Mouse (Mus musculus): Measurements from ENCODE around the gene Ccdc141. TPM values are rescaled to one million over a fixed set of nuclear protein-coding genes. Genes with fewer than 3 reads are reported as not detected.

Ccdc141 gene
- polyA plus RNA-seq, 1 experiment from 2014 or later = 6.5 TPM

DNA sequence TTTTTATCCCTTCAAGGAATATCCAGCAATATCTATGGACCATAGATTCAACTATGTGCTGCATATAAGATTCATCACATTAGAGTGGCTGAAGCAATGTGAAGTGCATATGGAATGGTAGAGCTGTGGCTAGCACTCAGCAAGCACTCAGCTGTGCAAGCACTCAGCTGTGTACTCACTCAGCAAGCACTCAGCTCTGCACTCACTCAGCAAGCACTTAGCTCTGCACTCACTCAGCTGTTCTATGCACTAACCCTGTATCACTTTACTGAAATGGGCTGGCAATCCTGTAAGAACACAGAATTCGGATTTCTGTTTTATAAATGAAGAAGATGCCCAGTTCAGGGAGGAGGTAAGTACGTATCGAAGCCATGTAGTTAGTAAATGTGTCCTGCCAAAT lies 89.8 kb downstream of the Ccdc141 start:
- H3K27me3 ChIP-seq (replicated peaks; ENCODE audit: low read depth, poor library complexity, severe bottlenecking) = no peaks in the 10 kb centered on the region
- no peak for DNase-seq (ENCODE audit: low spot score)
- no peaks in the 10 kb centered on the region for H3K4me1 ChIP-seq
- no peaks in the 10 kb centered on the region for H3K9me3 ChIP-seq
- H3K36me3 ChIP-seq (replicated peaks) = no peaks in the 10 kb centered on the region
- WGBS = 87% methylated on average over 3 of the region's 3 CpGs
- H3K4me3 ChIP-seq = no peak overlapping the region
- no peak overlapping the region for H3K27ac ChIP-seq (replicated peaks)

DNA sequence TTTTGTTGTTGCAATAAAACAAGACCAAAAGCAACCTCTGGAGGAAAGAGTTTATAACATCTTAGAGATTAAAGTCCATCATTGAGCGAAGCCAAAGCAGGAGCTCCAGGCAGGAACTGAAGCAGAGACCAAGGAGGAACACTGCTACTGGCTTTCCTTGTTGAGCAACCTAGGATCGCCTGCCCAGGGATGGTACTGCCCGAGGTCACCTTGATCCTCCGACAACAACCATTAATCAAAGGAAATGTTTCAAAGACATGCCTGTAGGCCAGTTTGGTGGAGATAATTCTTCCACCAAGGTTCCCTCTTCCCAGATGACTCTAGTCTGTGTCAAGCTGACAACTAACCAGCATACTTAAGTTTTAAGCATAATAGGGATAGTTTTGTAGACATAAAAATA lies 91.7 kb downstream of the Ccdc141 start:
- no peak for DNase-seq (ENCODE audit: low spot score)
- WGBS = 94% methylated on average over 4 of the region's 4 CpGs
- H3K36me3 ChIP-seq (replicated peaks) = no peaks in the 10 kb centered on the region

GRCm38 (mm10) chr2:77074373-77074772 lies 96.1 kb downstream of the Ccdc141 start:
- Histone ChIP-seq H3K27ac (replicated peaks) (no peak overlapping the region), H3K4me3 (no peak overlapping the region), H3K4me1 (peaks cover 7% of the 10 kb centered on the region; the same call in 1 of the 2 replicates), H3K36me3 (replicated peaks) (no peaks in the 10 kb centered on the region), H3K9me3 (no peaks in the 10 kb centered on the region), H3K27me3 (replicated peaks; ENCODE audit: low read depth, poor library complexity, severe bottlenecking) (no peaks in the 10 kb centered on the region)
- 51% methylated on average over 6 of the region's 6 CpGs for whole genome bisulfite sequencing
- no peak for DNase-seq (ENCODE audit: low spot score)

More for the DNA sequence above, 91.7 kb downstream of the Ccdc141 start:
- Histone ChIP-seq H3K4me1 (peaks cover 7% of the 10 kb centered on the region; the same call in 1 of the 2 replicates), H3K4me3 (no peak overlapping the region), H3K9me3 (no peaks in the 10 kb centered on the region), H3K27me3 (replicated peaks; ENCODE audit: low read depth, poor library complexity, severe bottlenecking) (no peaks in the 10 kb centered on the region), H3K27ac (replicated peaks) (no peak overlapping the region)

GRCm38 (mm10) chr2:77073930-77074329 lies 96.5 kb downstream of the Ccdc141 start:
- no peak for DNase-seq (ENCODE audit: low spot score)
- WGBS = 77% methylated on average over 5 of the region's 5 CpGs

GRCm38 (mm10) chr2:77065294-77065693 lies 105.1 kb downstream of the Ccdc141 start:
- no peak overlapping the region for H3K27ac ChIP-seq (replicated peaks)
- DNase-seq (ENCODE audit: low spot score) = no peak

More at GRCm38 (mm10) chr2:77073930-77074329, 96.5 kb downstream of the Ccdc141 start:
- H3K27me3 ChIP-seq (replicated peaks; ENCODE audit: low read depth, poor library complexity, severe bottlenecking) = no peaks in the 10 kb centered on the region
- H3K4me3 ChIP-seq = no peak overlapping the region
- no peak overlapping the region for H3K27ac ChIP-seq (replicated peaks)
- H3K9me3 ChIP-seq = no peaks in the 10 kb centered on the region
- peaks cover 7% of the 10 kb centered on the region; the same call in 1 of the 2 replicates for H3K4me1 ChIP-seq
- no peaks in the 10 kb centered on the region for H3K36me3 ChIP-seq (replicated peaks)

GRCm38 (mm10) chr2:77061871-77062270 lies 108.6 kb downstream of the Ccdc141 start:
- H3K36me3 ChIP-seq (replicated peaks) = no peaks in the 10 kb centered on the region
- DNase-seq (ENCODE audit: low spot score) = no peak
- H3K27me3 ChIP-seq (replicated peaks; ENCODE audit: low read depth, poor library complexity, severe bottlenecking) = no peaks in the 10 kb centered on the region
- no peak overlapping the region for H3K27ac ChIP-seq (replicated peaks)
- no peaks in the 10 kb centered on the region for H3K9me3 ChIP-seq
- WGBS = 51% methylated on average over 3 of the region's 3 CpGs
- H3K4me1 ChIP-seq = peaks cover 14% of the 10 kb centered on the region
- H3K4me3 ChIP-seq = no peak overlapping the region

More at GRCm38 (mm10) chr2:77065294-77065693, 105.1 kb downstream of the Ccdc141 start:
- no peaks in the 10 kb centered on the region for H3K9me3 ChIP-seq
- peaks cover 7% of the 10 kb centered on the region for H3K4me1 ChIP-seq
- H3K36me3 ChIP-seq (replicated peaks) = no peaks in the 10 kb centered on the region
- WGBS = 42% methylated on average over 6 of the region's 6 CpGs
- H3K27me3 ChIP-seq (replicated peaks; ENCODE audit: low read depth, poor library complexity, severe bottlenecking) = no peaks in the 10 kb centered on the region
- no peak overlapping the region for H3K4me3 ChIP-seq

- DNase-seq (ENCODE audit: low spot score) = no peak
- no peak overlapping the region for H3K27ac ChIP-seq (replicated peaks)
- H3K9me3 ChIP-seq = no peaks in the 10 kb centered on the region
- H3K27me3 ChIP-seq (replicated peaks; ENCODE audit: low read depth, poor library complexity, severe bottlenecking) = no peaks in the 10 kb centered on the region
- H3K4me3 ChIP-seq = no peak overlapping the region
- no peaks in the 10 kb centered on the region for H3K36me3 ChIP-seq (replicated peaks)
- WGBS = 39% methylated on average over 8 of the region's 8 CpGs
- H3K4me1 ChIP-seq = 0 out of 2 replicates have a peak, but pooled peaks cover 7% of the 10 kb centered on the region
Observed at GRCm38 (mm10) chr2:77059596-77059995, 110.8 kb downstream of the Ccdc141 start.

DNA sequence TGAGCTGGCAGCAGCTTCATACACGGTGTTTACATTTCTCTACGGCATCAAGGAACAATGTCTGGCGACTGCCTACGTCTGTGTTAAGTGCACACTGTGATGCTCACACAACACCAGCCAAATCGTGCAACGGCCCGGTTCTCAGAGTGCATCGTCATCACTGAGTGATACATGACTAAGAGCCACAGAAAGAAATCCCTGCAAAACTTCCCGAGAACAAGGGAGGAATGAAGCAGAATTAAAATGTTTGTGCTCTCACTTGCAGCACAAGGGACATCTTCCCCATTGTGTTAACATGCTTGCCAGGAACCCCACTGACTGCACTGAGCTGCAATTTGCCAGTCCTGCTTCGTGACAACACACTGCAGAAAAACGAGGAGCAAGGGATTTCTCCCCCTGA lies 114.1 kb downstream of the Ccdc141 start:
- Histone ChIP-seq H3K27ac (replicated peaks) (no peak overlapping the region), H3K4me1 (0 out of 2 replicates have a peak, but pooled peaks cover 7% of the 10 kb centered on the region), H3K36me3 (replicated peaks) (no peaks in the 10 kb centered on the region), H3K27me3 (replicated peaks; ENCODE audit: low read depth, poor library complexity, severe bottlenecking) (no peaks in the 10 kb centered on the region), H3K9me3 (no peaks in the 10 kb centered on the region), H3K4me3 (no peak overlapping the region)
- WGBS = 60% methylated on average over 11 of the region's 11 CpGs
- no peak for DNase-seq (ENCODE audit: low spot score)

DNA sequence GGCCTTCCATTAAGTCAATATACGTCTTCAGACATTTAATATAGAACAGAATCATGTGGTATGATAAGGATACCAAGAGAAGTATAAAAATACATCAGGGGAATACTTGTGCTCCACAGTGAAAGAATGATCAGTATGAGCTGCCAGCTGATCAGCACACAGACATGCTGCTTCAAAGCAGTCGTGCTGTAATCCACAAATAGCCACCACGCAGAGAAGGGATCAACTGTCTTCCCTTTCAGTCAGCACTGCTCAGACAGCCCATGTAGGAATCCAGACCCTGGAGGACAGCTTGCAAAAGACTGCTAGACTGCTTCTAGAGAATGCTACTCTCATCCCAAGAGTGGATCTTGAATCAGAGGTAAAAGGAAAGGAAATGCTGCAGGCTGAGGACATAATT lies 127.5 kb downstream of the Ccdc141 start:
- Histone ChIP-seq H3K4me1 (no peaks in the 10 kb centered on the region), H3K36me3 (replicated peaks) (no peaks in the 10 kb centered on the region), H3K4me3 (no peak overlapping the region), H3K27me3 (replicated peaks; ENCODE audit: low read depth, poor library complexity, severe bottlenecking) (no peaks in the 10 kb centered on the region), H3K27ac (replicated peaks) (no peak overlapping the region), H3K9me3 (no peaks in the 10 kb centered on the region)
- 74% methylated on average over 3 of the region's 3 CpGs for WGBS
- DNase-seq (ENCODE audit: low spot score) = no peak

DNA sequence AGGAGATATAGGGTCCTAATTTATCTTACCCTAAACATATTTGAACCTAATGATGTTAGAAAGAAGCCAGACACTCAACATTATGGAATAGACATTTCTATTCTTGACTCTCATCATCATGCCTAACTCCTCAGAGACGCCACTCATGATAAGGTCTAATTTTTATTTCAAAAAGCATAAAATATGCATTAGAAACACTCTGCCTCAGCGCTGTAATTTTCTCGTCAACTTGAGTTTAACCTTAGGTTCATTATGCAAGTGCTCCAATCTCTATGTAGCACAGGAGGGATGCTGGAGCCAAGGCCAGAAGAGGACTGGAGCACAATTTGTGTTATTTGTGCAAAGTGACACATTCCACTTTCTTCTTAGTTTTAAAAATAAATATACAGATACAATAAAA lies 130.8 kb downstream of the Ccdc141 start:
- Histone ChIP-seq H3K27me3 (replicated peaks; ENCODE audit: low read depth, poor library complexity, severe bottlenecking) (no peaks in the 10 kb centered on the region), H3K4me3 (no peak overlapping the region), H3K4me1 (no peaks in the 10 kb centered on the region), H3K36me3 (replicated peaks) (no peaks in the 10 kb centered on the region), H3K27ac (replicated peaks) (no peak overlapping the region), H3K9me3 (no peaks in the 10 kb centered on the region)
- WGBS = 87% methylated on average over 3 of the region's 3 CpGs
- no peak for DNase-seq (ENCODE audit: low spot score)

DNA sequence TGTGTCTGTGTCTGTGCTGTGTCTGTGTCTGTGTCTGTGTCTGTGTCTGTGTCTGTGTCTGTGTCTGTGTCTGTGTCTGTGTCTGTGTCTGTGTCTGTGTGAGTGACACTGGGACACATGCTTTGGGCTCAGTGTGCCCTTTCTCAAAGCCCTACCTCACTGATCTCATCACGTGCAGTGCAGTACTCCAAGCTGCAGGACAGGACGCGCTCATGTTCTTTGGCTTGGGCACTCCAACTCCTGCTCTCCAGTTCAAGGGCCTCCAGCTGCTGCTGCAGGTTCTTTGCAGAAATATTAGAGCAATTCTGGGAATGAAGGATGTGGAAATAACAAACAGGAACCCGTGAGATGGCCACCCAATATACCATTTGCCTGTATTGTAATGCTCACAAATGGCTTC lies 131.2 kb downstream of the Ccdc141 start:
- H3K9me3 ChIP-seq = no peaks in the 10 kb centered on the region
- WGBS = 88% methylated on average over 4 of the region's 4 CpGs
- no peaks in the 10 kb centered on the region for H3K36me3 ChIP-seq (replicated peaks)
- no peak for DNase-seq (ENCODE audit: low spot score)
- no peaks in the 10 kb centered on the region for H3K27me3 ChIP-seq (replicated peaks; ENCODE audit: low read depth, poor library complexity, severe bottlenecking)
- no peak overlapping the region for H3K4me3 ChIP-seq
- no peaks in the 10 kb centered on the region for H3K4me1 ChIP-seq
- H3K27ac ChIP-seq (replicated peaks) = no peak overlapping the region

GRCm38 (mm10) chr2:77037211-77037610 lies 133.2 kb downstream of the Ccdc141 start:
- H3K27ac ChIP-seq (replicated peaks) = no peak overlapping the region
- H3K36me3 ChIP-seq (replicated peaks) = no peaks in the 10 kb centered on the region
- no peak for DNase-seq (ENCODE audit: low spot score)
- WGBS = 85% methylated on average over 10 of the region's 10 CpGs
- no peaks in the 10 kb centered on the region for H3K9me3 ChIP-seq
- H3K4me1 ChIP-seq = no peaks in the 10 kb centered on the region
- no peaks in the 10 kb centered on the region for H3K27me3 ChIP-seq (replicated peaks; ENCODE audit: low read depth, poor library complexity, severe bottlenecking)
- H3K4me3 ChIP-seq = no peak overlapping the region

- no peaks in the 10 kb centered on the region for H3K9me3 ChIP-seq
- H3K4me3 ChIP-seq = no peak overlapping the region
- H3K27me3 ChIP-seq (replicated peaks; ENCODE audit: low read depth, poor library complexity, severe bottlenecking) = no peaks in the 10 kb centered on the region
- WGBS = 88% methylated on average over 4 of the region's 4 CpGs
- no peaks in the 10 kb centered on the region for H3K4me1 ChIP-seq
- no peak overlapping the region for H3K27ac ChIP-seq (replicated peaks)
- DNase-seq (ENCODE audit: low spot score) = no peak
- H3K36me3 ChIP-seq (replicated peaks) = no peaks in the 10 kb centered on the region
Observed at GRCm38 (mm10) chr2:77034112-77034511, 136.3 kb downstream of the Ccdc141 start.

Measured in embryonic facial prominence, embryonic 10.5 days (tissue).